Mouse (Mus musculus) activated CD4-positive, CD25-positive, alpha-beta regulatory T cell, adult 4 months (primary cell): ENCODE data around the gene Olfr808. TPM values are rescaled to one million over a fixed set of nuclear protein-coding genes. Genes with fewer than 3 reads are reported as not detected.

Experiments
- ATAC-seq: one replicate; pipeline ENCODE4 v1.8.0; 2017
- polyA plus RNA-seq, 2 experiments: library from polyadenylated mRNA; unstranded; fragments of 100-300 nt; shearing (Covaris generic); gene quantifications; one replicate each; pipeline ENCODE4 v1.2.1; 2017

Gene Olfr808
- polyA plus RNA-seq, result not detected

DNA sequence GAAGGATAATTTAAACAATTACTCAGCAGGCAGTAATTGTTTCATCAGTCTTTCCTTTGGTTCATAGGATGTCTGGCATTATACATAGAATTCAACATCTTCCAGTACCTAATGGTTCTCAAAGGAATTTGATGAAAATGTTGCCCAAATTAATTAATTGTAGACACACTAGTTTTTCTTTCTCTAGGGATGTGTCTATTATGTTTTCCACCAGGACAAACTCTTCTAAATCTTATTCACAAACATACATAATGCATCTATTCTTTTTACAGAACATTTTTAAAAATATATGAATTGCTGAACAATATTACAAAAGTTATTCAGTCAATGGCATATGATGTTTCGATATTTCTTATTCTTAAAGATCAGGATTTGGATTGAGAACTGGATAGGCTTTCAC is at the start of gene Olfr808:
Olfr808 (plus strand) TSS at position 301 of the 400 bp plus-strand sequence.
- ATAC-seq, result no peak

- no peak for ATAC-seq
Measured at GRCm38 (mm10) chr10:129729275-129729674, 36.0 kb upstream of the Olfr808 start, which contains the start of gene Olfr805. Gene Olfr805 (minus strand): TSS chr10:129729375.

DNA sequence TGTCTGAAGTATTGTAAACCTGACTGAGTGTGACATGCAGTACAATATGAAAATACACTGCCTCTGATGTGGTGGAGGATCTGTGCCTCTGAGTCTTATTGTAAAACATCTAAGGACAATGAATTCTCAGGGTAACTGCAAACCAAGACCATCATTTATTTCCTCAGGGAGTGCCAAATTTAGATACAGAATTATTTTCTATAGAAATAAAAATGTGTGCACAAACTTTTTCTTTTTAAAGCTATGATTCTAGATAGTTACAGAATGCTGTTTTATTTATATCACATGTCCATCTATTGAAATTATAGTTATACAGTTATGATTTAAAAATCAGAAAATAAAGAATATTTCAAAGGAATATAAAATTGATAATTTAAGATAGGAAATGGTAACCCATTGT is 23.5 kb upstream of the Olfr808 start, which contains the start of gene Olfr806:
Olfr806 (minus strand) TSS at position 101 of the 400 bp plus-strand sequence.
- ATAC-seq, result no peak

- ATAC-seq, result no peak
Measured at GRCm38 (mm10) chr10:129757693-129758092, 7.6 kb upstream of the Olfr808 start, which contains the start of gene Olfr807. Gene Olfr807 (minus strand): TSS chr10:129757793.

- no peak for ATAC-seq
Measured at GRCm38 (mm10) chr10:129774338-129774737, 9.1 kb downstream of the Olfr808 start, which contains the start of gene Olfr809. Gene Olfr809 (plus strand): TSS chr10:129774638.

DNA sequence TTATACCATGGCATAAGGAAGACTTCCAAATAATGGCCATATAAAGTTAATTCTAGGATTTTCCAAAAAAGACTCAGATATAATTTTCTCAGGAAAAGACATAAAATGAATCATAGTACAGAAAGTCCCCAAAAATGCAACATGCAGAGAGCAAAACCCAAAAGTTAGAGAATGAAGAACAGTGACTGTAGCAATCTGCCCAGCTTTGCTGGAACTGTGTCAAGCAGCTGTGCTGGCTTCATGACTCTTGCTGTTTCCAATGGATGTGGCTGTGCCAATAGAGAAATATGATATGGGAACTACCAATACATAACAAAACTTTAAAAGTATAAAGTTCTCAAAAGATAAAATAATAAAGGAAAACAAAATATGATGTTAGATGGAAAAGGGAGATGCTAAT is 12.8 kb downstream of the Olfr808 start:
- no peak for ATAC-seq

GRCm38 (mm10) chr10:129794817-129795216 is 29.5 kb downstream of the Olfr808 start, which contains the start of gene Olfr810:
Gene Olfr810 (minus strand): TSS chr10:129794917.
- ATAC-seq, result no peak

GRCm38 (mm10) chr10:129804296-129804695 is 39.0 kb downstream of the Olfr808 start, which contains the start of gene Olfr811:
Gene Olfr811 (minus strand): TSS chr10:129804396.
- ATAC-seq, result no peak

Other genes with a start within 250 kb of the Olfr808 start
- gene Olfr791, start 243.7 kb upstream of the Olfr808 start, polyA plus RNA-seq, result not detected
- gene Olfr792, start 226.3 kb upstream of the Olfr808 start, polyA plus RNA-seq, result not detected
- gene Olfr794, start 197.8 kb upstream of the Olfr808 start, polyA plus RNA-seq, result not detected
- not detected for gene Olfr796, start 152.9 kb upstream of the Olfr808 start, polyA plus RNA-seq
- under 1 TPM in 1 of 2 experiments, not detected in 1; 0.61 TPM for gene Olfr798, start 137.5 kb upstream of the Olfr808 start, polyA plus RNA-seq
- not detected for gene Olfr799, start 128.0 kb upstream of the Olfr808 start, polyA plus RNA-seq
- gene Olfr800, start 107.8 kb upstream of the Olfr808 start, polyA plus RNA-seq, result not detected
- not detected for gene Olfr801, start 91.6 kb upstream of the Olfr808 start, polyA plus RNA-seq
- not detected for gene Olfr802, start 77.3 kb upstream of the Olfr808 start, polyA plus RNA-seq
- not detected for gene Olfr803, start 71.2 kb upstream of the Olfr808 start, polyA plus RNA-seq
- gene Olfr804, start 62.3 kb upstream of the Olfr808 start, polyA plus RNA-seq, result not detected
- under 1 TPM in 1 of 2 experiments, not detected in 1; 0.24 TPM for gene Olfr805, start 36.1 kb upstream of the Olfr808 start, polyA plus RNA-seq
- gene Olfr806, start 23.6 kb upstream of the Olfr808 start, polyA plus RNA-seq, result not detected
- not detected for gene Olfr807, start 7.7 kb upstream of the Olfr808 start, polyA plus RNA-seq
- not detected for gene Olfr809, start 9.2 kb downstream of the Olfr808 start, polyA plus RNA-seq
- not detected for gene Olfr810, start 29.4 kb downstream of the Olfr808 start, polyA plus RNA-seq
- gene Olfr811, start 38.9 kb downstream of the Olfr808 start, polyA plus RNA-seq, result not detected
- gene Olfr812, start 80.6 kb downstream of the Olfr808 start, polyA plus RNA-seq, result not detected
- not detected for gene Olfr813, start 89.9 kb downstream of the Olfr808 start, polyA plus RNA-seq
- gene Olfr814, start 114.4 kb downstream of the Olfr808 start, polyA plus RNA-seq, result under 1 TPM in 1 of 2 experiments, not detected in 1; 0.15 TPM
- not detected for gene Olfr815, start 140.4 kb downstream of the Olfr808 start, polyA plus RNA-seq
- under 1 TPM in 1 of 2 experiments, not detected in 1; 0.25 TPM for gene Olfr816, start 150.1 kb downstream of the Olfr808 start, polyA plus RNA-seq
- gene Olfr818, start 183.6 kb downstream of the Olfr808 start, polyA plus RNA-seq, result not detected
- gene Olfr819, start 201.8 kb downstream of the Olfr808 start, polyA plus RNA-seq, result not detected
- gene Olfr247, start 210.7 kb downstream of the Olfr808 start, polyA plus RNA-seq, result not detected
- gene Gm10310, start 219.6 kb downstream of the Olfr808 start, polyA plus RNA-seq, result not detected
- not detected for gene Olfr820, start 247.1 kb downstream of the Olfr808 start, polyA plus RNA-seq